Mouse (Mus musculus) liver, adult 2 months (tissue): ENCODE results near the gene 4921524J17Rik.

Experiments used
- CTCF ChIP-seq: fragments of 200-500 bp; IDR thresholded peaks from 2 replicates; pipeline ENCODE4 v1.5.1; 2011; ENCODE audit warnings: low read depth, low read length, control low read depth
- POLR2A ChIP-seq: fragments of 200-500 bp; IDR thresholded peaks from 2 replicates; pipeline ENCODE4 v1.6.1; 2011; ENCODE audit warnings: low read length, control low read depth; ENCODE audit not compliant: insufficient read depth; ENCODE audit errors: extremely low read depth

- TF ChIP-seq POLR2A: no peak
- no peak for TF ChIP-seq CTCF
Measured at GRCm38 (mm10) chr8:85372465-85372839, 60.2 kb downstream of the 4921524J17Rik start.
